Mouse (Mus musculus) splenic B cell, adult 2 months (primary cell): Measurements from ENCODE around the gene Acap3.

Experiments used
- DNase-seq: peaks from one replicate; pipeline ENCODE4 v3.0.0-alpha.2; 2011; ENCODE audit warnings: low read depth, low spot score
- H3K27me3 ChIP-seq: 2 replicates; pipeline ENCODE4 v1.6.1; 2012; ENCODE audit warnings: mild to moderate bottlenecking, low read length, moderate library complexity, mixed read lengths; ENCODE audit not compliant: control insufficient read depth, poor library complexity, insufficient read depth, severe bottlenecking
- H3K36me3 ChIP-seq: 2 replicates; pipeline ENCODE4 v1.6.1; 2012; ENCODE audit warnings: mild to moderate bottlenecking, low read length, moderate library complexity, mixed read lengths; ENCODE audit not compliant: control insufficient read depth, poor library complexity, insufficient read depth, severe bottlenecking

Gene Acap3

DNA sequence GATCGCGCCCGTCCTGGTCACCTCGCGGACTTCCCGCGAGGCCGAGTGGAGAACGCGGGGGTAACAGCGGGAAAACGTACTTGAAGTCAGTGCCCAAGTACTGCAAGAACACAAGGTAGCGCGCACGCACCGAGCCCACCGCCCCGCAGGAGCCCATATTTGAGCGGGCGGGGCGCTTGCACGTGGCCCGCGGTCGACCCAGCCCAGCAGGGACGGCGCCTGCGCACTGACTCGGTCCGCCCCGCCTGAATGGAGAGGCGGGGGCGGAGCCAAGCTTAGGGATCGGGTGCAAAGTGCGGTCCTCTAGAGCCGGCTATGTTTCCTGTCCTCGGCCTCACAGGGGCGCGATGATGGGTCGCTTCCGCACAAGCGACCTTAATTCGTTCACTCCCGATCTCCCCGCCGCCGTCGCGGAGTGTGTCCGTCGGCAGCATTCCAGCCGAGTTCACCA, at the start of gene Acap3, which contains the start of gene Pusl1:
TSS of gene Acap3 (plus strand) at position 272 of the 451 bp plus-strand sequence.
TSS of gene Pusl1 (minus strand) at position 231 of the 451 bp plus-strand sequence.
- peak; percentile 97 for DNase-seq
- peaks cover 4% of the 10 kb centered on the region for H3K36me3 ChIP-seq
- H3K27me3 ChIP-seq: no peaks in the 10 kb centered on the region

DNA sequence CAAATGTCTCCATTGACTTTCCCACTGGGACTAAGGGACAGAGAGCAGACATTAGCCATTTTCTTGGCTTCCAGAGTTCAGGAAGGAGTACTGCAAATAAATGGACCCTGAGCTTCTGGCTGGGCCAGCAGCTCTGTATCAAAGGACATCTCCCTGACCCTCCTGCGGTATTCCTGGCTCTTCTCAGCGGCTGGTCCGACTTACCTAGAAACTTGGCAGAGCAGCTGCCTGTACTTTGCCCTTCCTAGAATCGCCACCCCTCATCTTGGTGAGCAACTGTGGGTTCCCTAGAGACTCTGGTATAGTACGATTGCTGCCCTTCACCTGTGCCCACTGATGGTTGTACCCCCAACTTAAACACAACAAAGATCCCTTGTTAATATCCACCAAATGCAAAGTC, 48.4 kb upstream of the Acap3 start:
- Histone ChIP-seq H3K36me3 (no peaks in the 10 kb centered on the region), H3K27me3 (no peaks in the 10 kb centered on the region)
- no peak for DNase-seq

DNA sequence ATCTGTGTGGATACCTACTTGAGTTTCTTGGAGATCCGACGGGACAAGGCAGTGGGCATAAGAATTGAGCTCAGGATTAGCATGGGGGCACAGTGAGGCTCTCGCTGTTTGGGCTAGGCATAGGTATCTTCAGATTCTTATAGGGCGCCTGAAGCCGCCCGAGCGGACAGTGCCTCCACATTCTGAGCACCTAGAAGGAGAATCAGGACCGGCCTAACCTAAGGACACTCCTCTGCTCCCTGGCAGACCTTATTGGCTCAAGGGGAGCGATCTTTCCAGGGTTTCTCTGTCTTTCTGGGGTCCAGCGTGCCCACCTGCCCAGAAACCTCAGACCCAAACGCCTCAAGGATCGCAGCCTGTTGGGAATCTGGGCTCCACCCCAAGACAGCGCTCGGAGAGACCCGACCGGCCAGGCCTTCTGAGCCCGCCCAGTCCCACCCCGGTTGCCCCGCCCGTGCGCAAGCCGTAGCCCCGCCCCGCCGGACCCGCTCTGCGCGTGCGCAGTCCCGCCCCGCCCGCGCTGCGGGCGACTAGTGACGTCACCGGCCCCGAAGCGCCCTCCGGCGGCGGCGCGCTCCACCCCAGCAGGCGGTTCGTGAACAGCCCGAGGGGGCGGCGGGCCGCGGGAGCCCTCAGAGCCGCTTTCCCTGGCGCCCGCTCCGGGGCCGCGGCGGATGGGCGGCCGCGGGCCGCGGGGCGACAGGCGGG, 44.6 kb upstream of the Acap3 start, which contains the start of gene Dvl1:
TSS of gene Dvl1 (plus strand) at position 532 of the 708 bp plus-strand sequence.
- Histone ChIP-seq H3K36me3 (no peaks in the 10 kb centered on the region), H3K27me3 (no peaks in the 10 kb centered on the region)
- DNase-seq: peak; percentile 95

DNA sequence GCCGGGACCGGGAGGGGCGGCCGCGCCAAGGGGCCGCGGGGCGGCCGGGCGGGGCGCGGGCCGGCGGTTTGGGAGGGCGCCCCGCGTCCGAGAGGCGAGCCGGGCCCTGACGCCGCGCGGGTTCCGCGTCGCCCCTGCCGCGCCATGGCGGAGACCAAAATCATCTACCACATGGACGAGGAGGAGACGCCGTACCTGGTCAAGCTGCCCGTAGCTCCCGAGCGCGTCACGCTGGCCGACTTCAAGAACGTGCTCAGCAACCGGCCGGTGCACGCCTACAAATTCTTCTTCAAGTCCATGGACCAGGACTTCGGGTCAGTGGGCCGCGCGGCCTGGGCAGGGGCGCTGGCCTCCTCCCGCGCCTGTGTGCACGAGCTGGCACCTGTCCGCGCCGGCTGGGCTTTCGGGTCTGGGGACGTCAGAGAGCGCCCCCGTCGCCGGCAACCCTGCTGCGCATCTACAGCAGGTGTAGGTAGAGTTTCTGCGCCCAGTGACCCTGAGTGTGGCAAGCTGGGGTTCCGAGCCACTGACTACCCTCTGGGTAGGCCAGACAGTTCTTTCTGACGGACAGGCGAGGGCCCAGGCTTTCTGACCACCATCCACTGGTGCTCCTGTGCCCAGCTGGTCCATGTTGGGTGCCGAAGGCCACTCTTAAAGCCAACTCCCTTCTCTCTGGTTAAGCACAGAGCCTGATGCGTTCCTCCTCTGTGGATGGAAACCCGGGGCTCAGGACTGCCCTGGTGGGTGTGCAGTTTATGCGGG, 43.9 kb upstream of the Acap3 start:
- peak; percentile 55 for DNase-seq
- Histone ChIP-seq H3K36me3 (no peaks in the 10 kb centered on the region), H3K27me3 (no peaks in the 10 kb centered on the region)

DNA sequence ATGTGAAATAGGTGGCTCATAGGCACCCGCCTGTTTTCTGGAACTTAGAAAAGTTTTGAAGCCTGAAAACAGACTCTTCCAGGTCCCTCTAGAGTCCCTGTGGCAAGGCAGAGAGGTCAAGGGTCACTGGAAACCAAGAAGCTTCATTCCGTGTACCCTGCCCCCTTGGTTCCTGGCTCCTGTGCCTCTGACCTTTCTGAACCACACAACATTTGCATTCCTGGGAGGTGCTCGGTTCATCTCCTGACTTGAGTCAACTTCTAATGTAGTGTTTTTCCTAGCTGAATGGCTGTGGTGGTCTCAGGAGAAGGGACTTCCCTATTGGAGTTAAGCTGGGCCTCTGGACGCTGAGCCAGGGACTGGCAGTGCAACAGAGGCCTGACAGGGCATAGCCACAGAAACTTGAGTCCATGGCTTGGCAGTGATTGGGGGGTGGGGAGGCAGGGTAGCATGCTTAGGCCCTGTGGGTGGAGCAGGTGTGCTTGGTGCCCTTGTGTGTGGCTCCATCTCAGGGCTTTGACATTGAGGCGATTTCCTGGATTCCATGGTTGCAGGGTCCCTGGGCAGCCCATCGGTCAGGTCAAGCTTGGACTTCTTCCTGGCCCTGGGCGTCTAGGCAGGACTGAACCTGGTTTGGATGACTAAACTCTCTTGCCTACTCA, 43.1 kb upstream of the Acap3 start:
- DNase-seq: no peak

DNA sequence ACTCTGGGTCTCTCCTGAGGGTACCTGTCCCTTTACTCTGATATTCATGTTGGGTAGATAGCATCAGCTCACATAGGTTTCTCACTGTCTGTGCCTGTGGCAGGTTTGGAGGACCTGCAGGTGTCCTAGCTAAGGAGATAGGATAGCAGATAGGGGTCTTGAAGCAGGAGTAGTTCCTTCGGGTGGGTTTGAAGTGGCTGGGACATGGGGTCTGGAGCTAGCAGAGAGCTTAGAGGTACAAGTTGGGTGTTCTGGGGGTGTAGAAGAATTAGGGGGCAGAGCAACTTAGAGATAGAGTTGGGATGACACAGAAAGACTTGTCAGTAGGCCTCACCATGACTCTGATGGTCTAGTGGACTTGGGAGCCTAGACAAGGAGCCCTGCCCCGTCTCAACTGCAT, 42.2 kb upstream of the Acap3 start:
- Histone ChIP-seq H3K27me3 (no peaks in the 10 kb centered on the region), H3K36me3 (no peaks in the 10 kb centered on the region)
- DNase-seq: no peak

More for the DNA sequence above, 43.1 kb upstream of the Acap3 start:
- Histone ChIP-seq H3K36me3 (no peaks in the 10 kb centered on the region), H3K27me3 (no peaks in the 10 kb centered on the region)

DNA sequence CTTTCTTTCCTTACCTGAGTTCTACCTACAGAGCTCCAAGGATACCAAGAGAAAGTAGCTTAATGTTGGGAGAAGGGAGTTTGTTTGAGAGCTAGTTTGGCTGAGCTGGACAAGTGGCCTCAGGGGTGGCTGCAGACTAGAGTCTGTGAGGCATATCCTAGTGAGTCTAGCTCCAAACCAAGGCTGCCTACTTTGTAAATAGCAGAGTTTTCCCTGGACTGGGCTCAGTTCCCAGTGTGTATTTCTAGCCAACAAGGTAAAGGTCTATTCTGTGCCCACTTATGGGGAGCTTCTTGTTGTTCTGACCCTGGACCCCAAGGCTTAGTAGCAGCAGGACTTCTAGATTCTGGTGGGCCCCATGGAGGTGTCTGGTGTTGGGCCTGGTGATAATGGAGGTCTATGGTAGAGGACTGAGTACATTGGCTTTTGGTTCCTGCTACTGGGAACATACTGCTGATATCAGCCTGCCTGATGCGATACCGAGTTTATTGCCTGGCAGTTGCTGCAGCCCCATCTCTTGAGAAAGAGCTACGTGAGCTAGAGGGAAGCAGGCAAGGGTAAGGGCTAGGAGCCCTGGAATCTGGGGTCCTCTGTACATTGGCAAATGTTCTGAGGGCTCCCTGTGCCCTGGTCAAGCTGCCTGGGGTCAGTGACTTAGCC, 41.7 kb upstream of the Acap3 start:
- Histone ChIP-seq H3K36me3 (no peaks in the 10 kb centered on the region), H3K27me3 (no peaks in the 10 kb centered on the region)
- no peak for DNase-seq

DNA sequence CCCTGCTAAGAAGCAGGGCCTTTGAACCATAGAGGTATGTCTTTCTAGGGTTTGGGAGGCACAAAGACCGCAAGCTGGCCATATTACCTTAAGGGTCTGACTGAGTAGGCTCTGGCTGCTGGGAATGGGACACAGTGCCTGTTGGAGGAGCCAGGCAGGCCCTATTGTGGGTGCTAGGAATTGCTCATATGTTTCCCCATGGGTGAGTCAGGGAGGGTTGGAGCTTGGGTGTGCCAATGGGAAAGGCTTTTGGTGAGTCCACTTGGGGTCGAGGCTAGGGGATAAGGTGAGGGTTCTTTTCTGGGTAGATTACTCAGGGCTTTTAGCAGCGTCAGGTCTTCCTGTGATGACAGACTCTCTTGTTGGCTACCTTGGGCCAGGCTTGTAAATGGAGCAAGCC, 40.3 kb upstream of the Acap3 start:
- no peak for DNase-seq
- no peaks in the 10 kb centered on the region; the same call in 1 of the 2 replicates for H3K36me3 ChIP-seq
- H3K27me3 ChIP-seq: no peaks in the 10 kb centered on the region

DNA sequence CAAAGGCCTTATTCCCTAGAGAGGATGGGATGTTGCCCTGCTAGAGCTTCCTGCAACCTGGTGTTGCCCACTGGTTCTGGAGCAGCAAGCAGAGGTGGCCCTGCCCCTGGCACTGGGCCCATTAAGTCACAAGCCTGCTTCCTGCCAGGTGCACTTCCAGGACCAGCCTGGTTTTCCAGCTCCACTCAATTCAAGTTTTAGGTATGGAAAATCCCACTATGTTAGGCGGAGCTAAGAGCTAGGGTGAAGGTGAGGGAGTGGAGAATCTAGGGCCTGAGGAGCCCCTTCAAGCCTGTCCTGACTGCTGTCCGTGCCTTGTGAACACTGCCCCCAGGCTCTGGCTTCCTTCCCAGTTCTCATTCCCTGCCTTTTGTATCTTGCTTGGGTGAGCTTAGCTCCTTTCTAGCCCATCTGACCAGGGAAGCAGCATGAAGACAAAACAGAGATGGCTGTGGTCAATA, 39.6 kb upstream of the Acap3 start:
- H3K36me3 ChIP-seq: no peaks in the 10 kb centered on the region; the same call in 1 of the 2 replicates
- no peaks in the 10 kb centered on the region for H3K27me3 ChIP-seq
- DNase-seq: no peak

DNA sequence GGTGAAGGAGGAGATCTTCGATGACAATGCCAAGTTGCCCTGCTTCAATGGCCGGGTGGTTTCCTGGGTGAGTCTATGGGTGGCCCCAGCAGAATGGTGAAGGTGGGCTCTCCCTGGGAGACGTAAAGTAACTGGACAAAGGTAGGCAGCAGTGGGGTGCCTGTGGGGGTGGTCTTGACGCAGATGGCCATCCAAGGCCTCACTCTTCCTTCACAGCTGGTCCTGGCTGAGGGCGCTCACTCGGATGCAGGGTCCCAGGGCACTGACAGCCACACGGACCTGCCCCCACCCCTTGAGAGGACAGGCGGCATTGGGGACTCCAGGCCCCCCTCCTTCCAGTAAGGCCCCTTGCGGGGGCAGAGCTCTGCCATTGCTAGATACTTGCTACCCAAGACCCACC, 38.2 kb upstream of the Acap3 start:
- H3K36me3 ChIP-seq: no peaks in the 10 kb centered on the region; the same call in 1 of the 2 replicates
- DNase-seq: no peak
- H3K27me3 ChIP-seq: no peaks in the 10 kb centered on the region

DNA sequence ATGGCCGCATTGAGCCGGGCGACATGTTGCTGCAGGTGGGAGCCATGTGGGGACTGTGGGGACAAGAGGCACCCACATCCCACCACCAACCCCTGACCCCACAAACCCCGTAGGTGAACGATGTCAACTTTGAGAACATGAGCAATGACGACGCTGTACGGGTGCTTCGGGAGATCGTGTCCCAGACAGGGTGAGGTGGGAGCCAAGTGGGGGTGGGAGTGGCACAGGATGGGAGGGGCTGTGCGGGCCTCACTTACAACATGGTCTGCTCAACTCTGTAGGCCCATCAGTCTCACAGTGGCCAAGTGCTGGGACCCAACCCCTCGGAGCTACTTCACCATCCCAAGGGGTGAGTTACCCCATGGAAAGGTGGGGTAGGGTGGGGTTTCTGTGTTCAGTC, 36.6 kb upstream of the Acap3 start:
- H3K27me3 ChIP-seq: no peaks in the 10 kb centered on the region
- no peaks in the 10 kb centered on the region; the same call in 1 of the 2 replicates for H3K36me3 ChIP-seq
- no peak for DNase-seq

DNA sequence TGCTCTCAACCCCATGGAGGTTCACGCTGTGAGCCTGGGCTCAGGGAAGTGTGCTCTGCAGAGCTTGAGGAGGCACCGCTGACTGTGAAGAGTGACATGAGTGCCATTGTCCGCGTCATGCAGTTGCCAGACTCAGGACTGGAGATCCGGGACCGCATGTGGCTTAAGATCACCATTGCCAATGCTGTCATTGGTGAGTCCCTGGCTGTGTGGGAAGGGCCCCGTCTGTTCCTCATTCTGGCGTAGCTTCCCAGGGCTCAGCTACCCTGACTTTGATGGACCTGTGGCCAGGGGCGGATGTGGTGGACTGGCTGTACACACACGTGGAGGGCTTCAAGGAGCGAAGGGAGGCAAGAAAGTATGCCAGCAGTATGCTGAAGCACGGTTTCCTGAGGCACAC, 35.6 kb upstream of the Acap3 start:
- Histone ChIP-seq H3K36me3 (no peaks in the 10 kb centered on the region; the same call in none of the 2 replicates), H3K27me3 (no peaks in the 10 kb centered on the region)
- DNase-seq: no peak

DNA sequence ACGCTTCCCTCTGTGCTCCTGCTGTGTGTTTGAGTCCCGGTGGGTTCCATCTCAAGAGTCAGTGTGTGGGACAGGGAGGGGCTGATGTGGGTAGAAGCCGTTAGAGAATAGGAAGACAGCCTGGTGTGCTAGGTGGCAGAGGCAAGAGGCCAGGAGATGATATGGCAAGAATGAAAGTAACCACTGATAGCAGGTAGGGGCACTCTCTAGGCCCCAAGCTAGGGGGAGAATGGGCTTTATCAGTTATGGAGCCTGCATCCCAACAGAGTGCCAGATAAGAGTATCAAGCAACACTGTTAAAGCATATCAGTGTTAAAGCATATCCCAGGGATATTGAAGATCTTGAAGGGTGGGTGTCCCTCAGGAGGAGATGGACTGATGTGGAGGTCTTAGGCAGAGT, 34.7 kb upstream of the Acap3 start:
- Histone ChIP-seq H3K36me3 (no peaks in the 10 kb centered on the region; the same call in none of the 2 replicates), H3K27me3 (no peaks in the 10 kb centered on the region)
- DNase-seq: no peak

DNA sequence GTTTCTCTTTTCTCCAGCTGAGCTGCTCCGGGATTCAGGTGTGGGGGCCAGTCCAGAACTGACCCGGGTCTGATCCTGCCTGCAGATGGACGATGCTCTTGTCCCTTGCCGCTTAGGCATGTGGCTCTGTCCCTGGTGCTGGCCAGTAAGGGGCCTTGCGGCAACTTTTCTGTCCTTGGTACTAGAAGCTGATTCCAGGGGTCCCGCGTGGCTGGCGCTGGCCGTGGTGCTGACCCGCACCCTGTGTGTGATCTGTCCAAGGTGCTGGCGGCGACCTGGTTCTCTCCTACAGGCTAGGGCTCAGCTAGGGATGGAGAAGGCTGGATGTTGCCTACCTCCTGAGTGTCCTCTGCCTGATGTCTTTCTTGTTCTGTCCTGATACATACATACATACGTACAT, 32.3 kb upstream of the Acap3 start:
- peak; percentile 21 for DNase-seq
- Histone ChIP-seq H3K36me3 (no peaks in the 10 kb centered on the region; the same call in none of the 2 replicates), H3K27me3 (no peaks in the 10 kb centered on the region)
